Mouse (Mus musculus) lung, adult 2 months (tissue): ENCODE results near the gene Macrod2. TPM values are rescaled to one million over a fixed set of nuclear protein-coding genes. Genes with fewer than 3 reads are reported as not detected.
A peak's percentile ranks its signal among the peaks of the same experiment; 100 is the strongest.

ENCODE experiments used
- DNase-seq: peaks from one replicate; pipeline ENCODE4 v3.0.0; 2022
- H3K4me1 ChIP-seq: fragments of 200-500 bp; 2 replicates; pipeline ENCODE4 v1.6.1; 2011; ENCODE audit warnings: low read length; ENCODE audit not compliant: control insufficient read depth, insufficient read depth
- H3K4me3 ChIP-seq: fragments of 200-500 bp; replicated peaks from 2 replicates; pipeline ENCODE3; 2011; ENCODE audit warnings: low read depth, mild to moderate bottlenecking, control low read depth, low read length; ENCODE audit errors: extremely low read depth
- CTCF ChIP-seq: fragments of 200-500 bp; IDR thresholded peaks from 2 replicates; pipeline ENCODE4 v1.5.1; 2011; ENCODE audit warnings: mild to moderate bottlenecking, low read length, control low read depth; ENCODE audit not compliant: insufficient read depth
- POLR2A ChIP-seq: fragments of 200-500 bp; IDR thresholded peaks from 2 replicates; pipeline ENCODE4 v1.6.1; 2011; ENCODE audit warnings: low read depth, mild to moderate bottlenecking, control low read depth, low read length, borderline replicate concordance; ENCODE audit errors: extremely low read depth
- WGBS: fragments of 180-500 bp; shearing (Covaris S2); methylation state at CpG from one replicate; pipeline ENCODE4 v1.1.7; 2018; 5-methylcytosine and 5-hydroxymethylcytosine counted together
- polyA plus RNA-seq: library from polyadenylated mRNA; depleted of rRNA; stranded (reverse); fragments of >200 nt; gene quantifications from 2 replicates; pipeline ENCODE4 v1.2.3, GENCODE M21; 2012; rRNA removed

Gene Macrod2
- polyA plus RNA-seq, 1 experiment, result 2.6 TPM

DNA sequence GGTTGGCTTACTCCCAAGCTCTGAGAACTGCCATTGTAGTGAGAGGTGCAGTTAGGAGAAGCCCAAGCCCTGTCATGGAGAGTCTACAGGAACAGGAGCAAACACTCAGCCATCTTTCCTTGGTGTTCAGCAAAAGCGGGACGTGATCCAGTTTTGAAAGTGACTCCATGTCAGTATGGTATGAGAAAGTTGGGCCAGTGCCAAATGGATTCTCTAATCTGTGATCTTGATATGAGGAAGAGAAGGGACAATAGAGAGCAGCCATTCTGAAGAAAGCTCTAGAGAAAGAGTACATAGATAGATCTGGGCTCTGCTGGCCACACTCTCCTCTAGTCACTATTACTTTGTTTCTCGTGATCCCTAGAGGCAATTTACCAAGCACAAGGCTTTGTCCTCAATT, 2006.2 kb downstream of the Macrod2 start:
- WGBS, result 81% methylated on average over 3 of the region's 3 CpGs
- no peak for DNase-seq
- H3K4me1 ChIP-seq, result no peaks in the 10 kb centered on the region
- TF ChIP-seq POLR2A, result no peak
- TF ChIP-seq CTCF, result no peak
- no peak overlapping the region for H3K4me3 ChIP-seq

DNA sequence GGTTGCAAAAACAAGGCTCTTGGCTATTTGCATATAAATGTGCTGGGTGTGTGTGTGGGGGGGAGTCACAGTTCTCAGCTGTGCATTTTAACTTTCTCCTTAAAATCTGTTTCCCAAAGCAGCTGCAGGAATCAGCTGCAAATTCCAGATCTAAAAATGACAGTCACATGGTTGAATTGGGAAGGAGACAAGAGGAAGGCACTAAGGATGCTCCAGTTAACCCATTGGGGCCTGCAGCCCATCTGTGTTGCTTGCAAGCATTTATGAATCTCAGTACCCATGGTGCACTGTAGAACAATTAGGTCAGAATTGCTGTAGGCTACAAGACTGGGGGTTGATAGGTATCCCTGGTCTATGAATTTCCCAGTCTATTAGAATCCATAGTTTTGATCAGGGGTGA, 2008.3 kb downstream of the Macrod2 start:
- Histone ChIP-seq H3K4me3 (no peak overlapping the region), H3K4me1 (no peaks in the 10 kb centered on the region)
- TF ChIP-seq CTCF (no peak), POLR2A (no peak)
- no peak for DNase-seq

DNA sequence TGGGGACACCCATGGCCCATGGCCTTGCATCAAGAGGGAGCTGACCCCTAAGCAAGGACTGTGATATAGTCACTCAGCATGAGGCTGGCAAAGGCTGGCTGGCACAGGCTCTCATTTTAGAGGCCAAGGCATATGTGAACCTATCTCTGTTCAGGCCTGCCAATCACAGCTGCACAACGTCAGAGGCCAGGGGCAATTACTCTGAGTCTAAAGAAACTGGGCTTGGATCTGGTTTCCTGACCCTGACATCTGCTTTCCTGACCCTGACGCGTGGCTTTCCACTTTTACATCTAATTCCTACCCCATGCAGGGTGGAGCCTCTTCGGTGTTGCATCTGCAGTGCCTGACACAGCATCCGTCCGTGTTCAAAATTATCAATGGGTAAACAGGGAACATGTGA, 2009.2 kb downstream of the Macrod2 start:
- no peak for DNase-seq
- 46% methylated on average over 6 of the region's 6 CpGs for WGBS

DNA sequence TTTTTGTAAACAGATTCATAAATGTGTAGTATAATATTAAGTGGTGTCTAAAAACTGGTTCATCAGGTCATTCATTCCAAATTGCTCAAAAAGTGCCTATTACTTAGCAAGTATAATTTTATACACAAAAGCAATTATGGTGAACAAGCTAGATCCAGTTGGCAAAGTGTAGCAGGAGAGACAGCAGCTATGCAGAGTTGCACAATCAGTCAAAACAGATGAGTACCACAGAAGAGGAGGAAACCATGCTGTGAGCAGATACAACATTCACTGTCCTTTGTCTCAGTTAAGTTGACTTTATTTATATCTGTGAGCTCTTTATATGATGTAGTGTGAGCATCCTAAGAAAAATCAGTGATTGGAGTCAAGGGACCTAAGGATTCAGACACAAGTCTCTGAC, 2012.2 kb downstream of the Macrod2 start:
- Histone ChIP-seq H3K4me3 (no peak overlapping the region), H3K4me1 (no peaks in the 10 kb centered on the region)
- DNase-seq, result no peak
- TF ChIP-seq CTCF (no peak), POLR2A (no peak)

More for the DNA sequence above, 2009.2 kb downstream of the Macrod2 start:
- Histone ChIP-seq H3K4me3 (no peak overlapping the region), H3K4me1 (no peaks in the 10 kb centered on the region)
- TF ChIP-seq POLR2A (no peak), CTCF (no peak)

DNA sequence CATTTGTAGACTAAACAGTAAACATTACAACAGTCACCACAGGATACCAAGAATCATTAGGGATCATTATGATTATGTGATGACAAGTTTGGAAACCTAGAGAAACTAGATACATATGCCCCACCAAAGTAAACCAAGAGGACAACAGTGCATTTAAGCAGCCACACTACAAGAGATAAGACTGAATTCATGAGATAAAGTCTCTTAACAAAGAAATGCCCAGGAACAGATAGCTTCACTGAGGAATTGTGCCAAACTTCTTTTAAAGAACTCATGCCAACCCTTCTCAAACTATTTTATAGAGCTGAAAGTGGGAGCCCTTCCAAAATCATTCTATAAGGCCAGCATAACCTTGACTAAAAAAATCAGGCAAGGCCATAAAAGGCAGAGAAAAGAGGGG, 2015.0 kb downstream of the Macrod2 start:
- H3K4me3 ChIP-seq, result no peak overlapping the region
- DNase-seq, result no peak
- TF ChIP-seq POLR2A, result no peak
- no peak for TF ChIP-seq CTCF
- no peaks in the 10 kb centered on the region for H3K4me1 ChIP-seq

DNA sequence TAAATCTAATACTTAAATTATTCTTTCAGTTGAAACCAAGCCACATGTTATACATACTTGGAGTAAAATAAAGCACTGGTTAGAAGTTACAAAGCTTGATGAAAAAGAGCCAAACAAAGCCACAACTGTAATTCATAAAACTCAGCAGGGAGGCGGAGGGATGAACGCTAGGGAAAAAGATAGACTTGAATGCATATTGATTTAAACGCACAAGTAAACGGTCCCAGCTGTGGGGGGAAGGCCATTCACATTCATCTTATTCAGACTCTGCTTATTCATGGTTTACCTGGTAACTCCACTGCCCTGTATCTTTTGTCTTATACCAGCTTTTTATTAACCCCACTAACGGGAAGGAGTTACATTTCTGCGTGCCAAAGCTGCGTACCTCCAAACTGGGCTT, 2038.0 kb downstream of the Macrod2 start:
- TF ChIP-seq CTCF (no peak), POLR2A (no peak)
- 73% methylated on average over 7 of the region's 7 CpGs for WGBS

DNA sequence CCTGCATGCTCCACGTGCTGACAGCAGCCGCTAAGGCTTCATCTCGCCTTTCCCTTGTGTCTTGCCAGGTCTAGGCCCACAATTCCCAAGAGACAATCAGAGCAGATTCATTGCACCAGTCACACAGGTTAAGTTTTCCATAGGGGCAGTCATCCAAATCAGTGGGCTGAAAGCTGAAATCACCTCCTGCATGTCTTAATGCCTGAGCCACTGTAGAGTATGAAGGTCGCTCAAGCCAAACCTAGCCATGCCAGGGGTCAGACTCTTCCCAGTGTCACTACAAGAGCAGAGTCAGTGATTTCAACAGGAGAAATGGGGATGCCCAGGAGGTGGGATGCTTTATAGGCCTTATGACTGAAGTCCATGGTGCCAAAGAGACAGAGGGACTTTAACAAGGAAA, 2039.6 kb downstream of the Macrod2 start:
- 87% methylated on average over 4 of the region's 4 CpGs for WGBS
- Histone ChIP-seq H3K4me3 (no peak overlapping the region), H3K4me1 (no peaks in the 10 kb centered on the region)
- TF ChIP-seq CTCF (no peak), POLR2A (no peak)
- no peak for DNase-seq

More for the DNA sequence above, 2038.0 kb downstream of the Macrod2 start:
- Histone ChIP-seq H3K4me3 (no peak overlapping the region), H3K4me1 (no peaks in the 10 kb centered on the region)
- no peak for DNase-seq

DNA sequence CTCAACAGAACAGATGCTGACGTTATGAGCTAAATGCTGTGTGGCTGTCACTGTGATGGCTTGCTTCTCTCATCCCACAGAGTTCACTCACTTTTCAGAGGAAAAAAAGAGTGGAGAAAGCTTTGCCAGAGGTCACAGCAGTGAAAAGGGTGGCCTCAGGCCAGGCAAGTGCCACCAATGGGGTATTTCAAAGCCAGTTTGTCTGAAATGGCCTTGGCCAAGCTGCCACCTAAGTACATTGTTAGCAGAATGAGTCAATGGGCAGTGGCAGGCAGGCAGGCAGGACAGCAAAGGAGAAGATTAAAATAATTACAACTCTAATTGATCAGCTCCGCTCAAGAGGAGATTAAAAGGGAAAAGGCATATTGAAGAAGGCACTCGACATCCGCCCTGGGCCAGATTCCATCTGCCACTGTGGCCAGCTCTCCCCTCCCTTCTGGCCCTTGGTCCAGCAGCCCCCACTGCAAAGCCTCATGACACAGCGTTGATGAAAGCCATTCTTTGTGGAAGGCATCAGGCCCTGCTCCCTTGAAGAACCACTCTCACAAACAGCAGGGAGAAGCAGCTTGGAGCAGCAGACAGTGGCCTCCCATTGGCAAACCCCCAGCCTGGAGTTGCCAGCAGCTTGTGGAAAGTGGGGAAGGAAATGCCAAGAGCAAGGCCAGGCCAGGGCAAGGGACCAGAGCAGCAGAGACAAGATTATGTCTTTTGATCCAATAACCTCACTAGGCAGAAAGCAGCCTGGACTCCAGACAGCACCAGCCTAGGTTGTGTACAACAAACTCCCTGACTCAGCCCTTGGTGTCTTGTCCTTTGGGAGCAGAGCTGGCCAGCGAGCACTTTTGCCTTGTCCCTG, 2042.7 kb downstream of the Macrod2 start:
- DNase-seq, result peak; percentile 3
- WGBS, result 62% methylated on average over 6 of the region's 6 CpGs
- TF ChIP-seq POLR2A (no peak), CTCF (no peak)
- H3K4me1 ChIP-seq, result no peaks in the 10 kb centered on the region
- H3K4me3 ChIP-seq, result no peak overlapping the region

Other genes starting within 250 kb of the Macrod2 start
- not detected in 2 replicates for gene Gm17374, start 243.3 kb upstream of the Macrod2 start, polyA plus RNA-seq
- gene Esf1, start 224.7 kb upstream of the Macrod2 start, polyA plus RNA-seq, result 0.50 and 1.6 TPM in 2 replicates
- gene Ndufaf5, start 224.7 kb upstream of the Macrod2 start, polyA plus RNA-seq, result 2.9 and 3.2 TPM in 2 replicates
- not detected in 2 replicates for gene Sel1l2, start 5.6 kb upstream of the Macrod2 start, polyA plus RNA-seq